In genomic region chr1:24677706-24678105, GRCm38 (mm10) we compare ENCODE assay signal across 8 mouse cellular contexts. TPM values are rescaled to one million over a fixed set of nuclear protein-coding genes. Genes with fewer than 3 reads are reported as not detected.
DNase-seq lines count a peak whose midpoint lies in the region; ATAC-seq lines count a peak whose summit lies in the region.

No protein-coding gene starts in this region.

- WGBS in hindbrain, embryonic 15.5 days: 81% methylated on average over 9 of the region's 9 CpGs
- WGBS in liver, embryonic 16.5 days (ENCODE audit: insufficient replicate concordance): 72% methylated on average over 9 of the region's 9 CpGs

- peak overlapping the region; percentile 92 for H3K9ac ChIP-seq in hindbrain, embryonic 15.5 days
- no peak overlapping the region; the same call in 1 of the 2 replicates for H3K9ac ChIP-seq in liver, embryonic 16.5 days (ENCODE audit: low read depth, low read length)

- peak overlapping the region; percentile 60 for H3K4me2 ChIP-seq in hindbrain, embryonic 15.5 days
- peak overlapping the region; percentile 76 for H3K4me2 ChIP-seq in liver, embryonic 16.5 days (ENCODE audit: low read depth, low read length)

- no peaks in the 10 kb centered on the region for H3K27me3 ChIP-seq in hindbrain, embryonic 15.5 days
- H3K27me3 ChIP-seq in liver, embryonic 16.5 days (ENCODE audit: control insufficient read depth, insufficient read depth, low read depth, low read length): no peaks in the 10 kb centered on the region

- H3K27ac ChIP-seq in hindbrain, embryonic 15.5 days (replicated peaks): peak overlapping the region; percentile 91
- no peak overlapping the region for H3K27ac ChIP-seq in liver, embryonic 16.5 days (ENCODE audit: low read length)

- H3K9me3 ChIP-seq in hindbrain, embryonic 15.5 days: no peaks in the 10 kb centered on the region
- H3K9me3 ChIP-seq in liver, embryonic 16.5 days (replicated peaks; ENCODE audit: control insufficient read depth, low read length): no peaks in the 10 kb centered on the region

- ATAC-seq in hindbrain, embryonic 15.5 days (ENCODE audit: low FRiP score, low read depth): peak; percentile 25; the same call in 1 of the 2 replicates
- no peak for ATAC-seq in liver, embryonic 16.5 days (ENCODE audit: low read depth)
- ATAC-seq in inflammation-experienced regulatory T-cells, adult 6 months: no peak

- DNase-seq in adrenal gland, postnatal 10 days: peak; percentile 3
- no peak for DNase-seq in adrenal gland, postnatal 25 days
- peak; percentile 4 for DNase-seq in urinary bladder, postnatal 25 days (ENCODE audit: low spot score)
- DNase-seq in urinary bladder, adult 2 months (ENCODE audit: low spot score): no peak
- no peak for DNase-seq in ovary, postnatal 14 days (ENCODE audit: low spot score)

- peak overlapping the region; percentile 98 for H3K4me3 ChIP-seq in hindbrain, embryonic 15.5 days
- peak overlapping the region; percentile 92 for H3K4me3 ChIP-seq in liver, embryonic 16.5 days (ENCODE audit: low read depth, low read length)

- peaks cover 22% of the 10 kb centered on the region for H3K4me1 ChIP-seq in hindbrain, embryonic 15.5 days (replicated peaks)
- H3K4me1 ChIP-seq in liver, embryonic 16.5 days (ENCODE audit: control insufficient read depth, low read depth, low read length): peaks cover 3% of the 10 kb centered on the region; the same call in 1 of the 2 replicates

- H3K36me3 ChIP-seq in hindbrain, embryonic 15.5 days: no peaks in the 10 kb centered on the region
- H3K36me3 ChIP-seq in liver, embryonic 16.5 days (ENCODE audit: control insufficient read depth, insufficient read depth): no peaks in the 10 kb centered on the region

RNA-seq across cellular contexts. Expression of gene Lmbrd1, which starts 0.7 kb away (rescaled TPM):
- total RNA-seq in adrenal gland, postnatal 10 days (2021): 10 to 100 TPM; 48.1 to 51.2 TPM
- 67.2 and 81.2 TPM in 2 replicates for total RNA-seq in adrenal gland, postnatal 25 days (2021)
- polyA plus RNA-seq in urinary bladder, adult 2 months (2012; rRNA removed): 44.6 and 48.0 TPM in 2 replicates
- 47.1 and 48.1 TPM in 2 replicates for polyA plus RNA-seq in hindbrain, embryonic 15.5 days (2015; fragmentation: Nextera tagmentation; extraction: Ambion mirVana)
- 16.5 and 17.1 TPM in 2 replicates for polyA plus RNA-seq in liver, embryonic 16.5 days (2015; fragmentation: Nextera tagmentation; extraction: Ambion mirVana)
- 100 to 1,000 TPM in 1 of 3 experiments, 10 to 100 TPM in 2; 59.6 to 110 (median 83.3) TPM for polyA plus RNA-seq in inflammation-experienced regulatory T-cells, adult 6 months (2017; shearing (Covaris generic))

Comparison
In these comparisons a context has a peak if more than half of its experiments do, and no peak if none do; other contexts are left out.
1. DNase-seq: peak in adrenal gland, postnatal 10 days (single experiment) and urinary bladder, postnatal 25 days (single experiment); none in adrenal gland, postnatal 25 days (single experiment), urinary bladder, adult 2 months (single experiment) and ovary, postnatal 14 days (single experiment).